Mouse (Mus musculus) 3134 (cell line): Measurements from ENCODE around the gene Olfr1128.
"Not testable (repeated sequence)": the region's sequence is repeated elsewhere in the genome, so short reads cannot be mapped to it uniquely, and the experiment has no call there.

Experiments
- DNase-seq: peaks from one replicate; pipeline ENCODE4 v3.0.0-alpha.2; 2011; ENCODE audit warnings: low spot score; ENCODE audit not compliant: insufficient read length; ENCODE audit errors: extremely low read depth

Gene Olfr1128

GRCm38 (mm10) chr2:87545442-87545841, at the start of gene Olfr1128:
TSS of gene Olfr1128 (minus strand) at chr2:87545542.
- no peak for DNase-seq

GRCm38 (mm10) chr2:87573602-87574001, 28.3 kb upstream of the Olfr1128 start, which contains the start of gene Olfr1129:
TSS of gene Olfr1129 (plus strand) at chr2:87573902.
- DNase-seq: not testable (repeated sequence)

DNA sequence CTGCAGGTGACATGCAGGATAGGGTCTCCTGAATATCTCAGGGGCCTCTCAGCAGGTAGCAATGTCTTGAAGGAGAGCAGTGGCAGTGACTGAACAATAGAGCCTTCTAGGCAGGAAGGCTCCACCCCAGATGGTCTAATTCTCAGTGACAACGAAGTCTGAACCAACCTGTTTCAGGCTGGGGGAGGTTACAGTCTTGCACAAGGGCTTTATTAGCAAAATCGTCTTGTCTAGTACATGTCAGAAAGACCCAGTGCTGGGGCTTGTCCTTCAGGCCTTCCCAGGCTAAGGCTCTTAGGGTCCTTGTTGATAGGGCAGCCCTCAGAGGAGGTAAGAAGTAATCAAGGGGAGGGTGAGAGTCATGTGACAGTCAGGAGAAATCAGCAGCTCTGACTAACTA, 10.5 kb downstream of the Olfr1128 start:
- no peak for DNase-seq

GRCm38 (mm10) chr2:87531496-87531895, 13.8 kb downstream of the Olfr1128 start, which contains the start of gene Olfr153:
TSS of gene Olfr153 (plus strand) at chr2:87531796.
- no peak for DNase-seq

DNA sequence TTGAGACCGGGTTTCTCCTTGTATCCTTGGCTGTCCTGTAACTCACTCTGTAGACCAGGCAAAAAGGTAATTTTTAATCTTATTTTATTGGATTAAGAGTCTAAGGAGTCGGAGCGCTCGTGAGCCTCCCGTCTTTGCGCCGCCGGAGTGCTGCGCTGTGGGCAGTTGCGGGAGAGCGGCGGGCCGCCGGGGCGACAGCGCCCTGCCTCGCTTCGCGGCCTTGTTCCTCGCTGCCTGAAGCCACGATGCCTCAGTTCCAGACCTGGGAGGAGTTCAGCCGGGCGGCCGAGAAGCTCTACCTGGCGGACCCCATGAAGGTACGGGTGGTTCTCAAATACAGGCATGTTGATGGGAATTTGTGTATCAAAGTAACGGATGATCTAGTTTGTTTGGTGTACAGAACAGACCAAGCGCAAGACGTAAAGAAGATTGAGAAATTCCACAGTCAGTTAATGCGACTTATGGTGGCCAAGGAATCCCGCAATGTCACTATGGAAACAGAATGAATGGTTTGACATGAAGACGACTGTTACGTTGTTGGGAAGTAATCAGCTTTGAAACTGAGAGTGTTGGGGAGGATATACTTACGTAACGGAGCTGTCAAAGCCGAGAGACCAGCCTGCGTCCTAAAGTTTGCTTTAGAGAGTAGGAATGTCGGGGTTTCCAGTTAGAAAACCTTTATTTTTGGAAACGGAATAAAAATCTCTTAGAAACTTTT, 19.3 kb downstream of the Olfr1128 start:
- DNase-seq: peak; percentile 1

DNA sequence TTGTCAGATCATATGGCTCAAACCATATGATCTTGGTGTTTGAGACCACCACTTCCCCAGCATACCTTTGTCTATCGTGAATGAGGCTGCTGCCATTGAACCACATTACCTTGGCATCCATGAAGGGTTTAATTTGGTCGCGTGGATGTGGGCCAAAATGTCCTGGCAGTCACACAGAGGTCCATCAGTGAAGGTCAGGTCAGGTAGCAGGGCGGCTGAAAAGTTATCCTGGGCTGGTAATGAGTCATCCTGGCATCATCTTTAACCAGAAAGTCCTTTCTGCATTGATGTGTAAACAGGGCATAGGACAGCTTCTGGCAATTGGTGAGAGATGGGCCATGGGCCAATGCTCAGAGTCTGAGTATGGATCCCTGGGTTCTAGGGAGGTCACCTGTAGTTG, 24.7 kb downstream of the Olfr1128 start:
- no peak for DNase-seq

GRCm38 (mm10) chr2:87516581-87516980, 28.8 kb downstream of the Olfr1128 start:
- no peak for DNase-seq

- DNase-seq: no peak
Measured at GRCm38 (mm10) chr2:87515457-87516060, 29.8 kb downstream of the Olfr1128 start.

DNA sequence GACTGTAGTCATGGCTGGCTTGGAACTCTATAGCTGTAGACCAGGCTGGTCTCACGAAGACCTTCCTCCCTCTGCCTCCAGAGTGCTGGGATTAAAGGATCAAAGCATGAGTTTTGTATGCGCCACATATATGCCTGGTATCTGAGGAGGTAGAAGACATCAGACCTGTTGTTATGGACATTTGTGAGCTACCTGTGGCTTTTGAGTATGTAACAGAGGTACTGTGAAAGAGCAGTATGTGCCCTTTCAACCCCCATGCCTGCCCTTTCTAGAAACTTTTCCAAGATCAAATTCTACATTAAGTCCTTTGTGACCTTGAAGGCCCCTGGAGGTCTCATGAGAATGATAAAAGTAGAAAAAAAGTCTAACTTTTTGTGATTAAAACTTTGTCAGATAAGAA, 30.3 kb downstream of the Olfr1128 start:
- DNase-seq: no peak

DNA sequence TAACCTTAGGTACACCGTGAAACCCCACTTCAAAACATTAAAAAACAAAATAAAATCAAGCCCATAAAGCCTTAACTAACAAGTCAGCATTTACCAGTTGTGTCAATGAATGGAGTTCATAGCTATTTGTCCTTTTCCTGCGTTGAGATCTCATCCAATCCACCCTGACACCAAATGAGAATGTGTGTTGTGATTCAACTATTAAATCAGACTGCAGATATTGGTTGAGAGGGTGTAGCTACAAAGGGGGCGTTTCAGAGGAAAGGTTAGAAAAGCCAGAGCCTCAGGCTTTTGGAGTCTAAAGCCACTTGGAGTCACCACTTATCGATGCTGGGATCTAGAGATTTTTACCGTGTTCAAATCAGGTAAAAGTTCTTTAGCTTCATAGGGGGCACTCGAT, 39.1 kb downstream of the Olfr1128 start, which contains the start of gene Pramel6:
Gene Pramel6 (plus strand): TSS at position 301 of the 400 bp plus-strand sequence.
- no peak for DNase-seq

DNA sequence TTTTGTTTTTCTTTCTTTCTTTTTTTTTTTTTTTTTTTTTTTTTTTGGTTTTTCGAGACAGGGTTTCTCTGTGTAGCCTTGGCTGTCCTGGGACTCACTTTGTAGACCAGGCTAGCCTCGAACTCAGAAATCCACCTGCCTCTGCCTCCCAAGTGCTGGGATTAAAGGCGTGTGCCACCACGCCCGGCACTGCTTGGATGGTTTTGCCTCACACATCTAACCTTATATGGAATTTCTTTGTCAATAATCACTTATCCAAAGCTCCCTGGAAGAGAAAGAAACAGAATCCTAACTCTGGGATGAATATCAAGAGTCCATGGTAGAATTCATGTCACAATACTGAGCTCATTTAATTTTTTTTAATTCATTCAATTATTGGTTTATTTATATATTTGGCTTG, 48.3 kb downstream of the Olfr1128 start, which contains the start of gene Pramel7:
Gene Pramel7 (minus strand): TSS at position 101 of the 400 bp plus-strand sequence.
- not testable (repeated sequence) for DNase-seq
